Mouse (Mus musculus) liver, embryonic 15.5 days (tissue): ENCODE data around the gene Msx2. TPM values are rescaled to one million over a fixed set of nuclear protein-coding genes. Genes with fewer than 3 reads are reported as not detected.

Experiments used
- ATAC-seq: fragments of 200-750 bp; cut with Nextera tagmentation; 2 replicates; pipeline ENCODE4 v1.8.0; 2017; ENCODE audit warnings: moderate number of reproducible peaks, mild to moderate bottlenecking, moderate library complexity; ENCODE audit not compliant: insufficient read depth
- H3K27ac ChIP-seq: fragments of 300-500 bp; sonication (generic); replicated peaks from 2 replicates; pipeline ENCODE4 v1.5.1; 2015; ENCODE audit warnings: mild to moderate bottlenecking, inconsistent platforms
- H3K27me3 ChIP-seq: fragments of 300-500 bp; sonication (generic); 2 replicates; pipeline ENCODE4 v1.6.1; 2015; ENCODE audit warnings: mild to moderate bottlenecking, inconsistent platforms
- H3K36me3 ChIP-seq: fragments of 300-500 bp; sonication (generic); replicated peaks from 2 replicates; pipeline ENCODE4 v1.6.1; 2015; ENCODE audit warnings: moderate library complexity, mild to moderate bottlenecking, inconsistent platforms
- H3K4me1 ChIP-seq: fragments of 300-500 bp; sonication (generic); replicated peaks from 2 replicates; pipeline ENCODE4 v1.6.1; 2015; ENCODE audit warnings: inconsistent platforms
- H3K4me2 ChIP-seq: fragments of 300-500 bp; sonication (generic); 2 replicates; pipeline ENCODE4 v1.6.1; 2015; ENCODE audit warnings: moderate library complexity, mild to moderate bottlenecking, inconsistent platforms
- H3K4me3 ChIP-seq: fragments of 300-500 bp; sonication (generic); replicated peaks from 2 replicates; pipeline ENCODE4 v1.5.1; 2015; ENCODE audit warnings: mild to moderate bottlenecking, inconsistent platforms
- H3K9ac ChIP-seq: fragments of 300-500 bp; sonication (generic); 2 replicates; pipeline ENCODE4 v1.6.1; 2015; ENCODE audit warnings: moderate library complexity, mild to moderate bottlenecking, inconsistent platforms
- H3K9me3 ChIP-seq: fragments of 300-500 bp; sonication (generic); replicated peaks from 2 replicates; pipeline ENCODE4 v1.6.1; 2016; ENCODE audit warnings: inconsistent platforms
- WGBS: fragments of 180-500 bp; shearing (Covaris S2); methylation state at CpG from one replicate; pipeline ENCODE4 v1.1.7; 2015; ENCODE audit warnings: mixed read lengths; ENCODE audit not compliant: insufficient replicate concordance; 5-methylcytosine and 5-hydroxymethylcytosine counted together
- polyA plus RNA-seq: library from polyadenylated mRNA; unstranded; fragments of >200 nt; fragmentation: Nextera tagmentation; extraction: Ambion mirVana; gene quantifications from 2 replicates; pipeline ENCODE4 v1.2.1, GENCODE M21; 2015

Msx2 gene
- not detected in 2 replicates for polyA plus RNA-seq

DNA sequence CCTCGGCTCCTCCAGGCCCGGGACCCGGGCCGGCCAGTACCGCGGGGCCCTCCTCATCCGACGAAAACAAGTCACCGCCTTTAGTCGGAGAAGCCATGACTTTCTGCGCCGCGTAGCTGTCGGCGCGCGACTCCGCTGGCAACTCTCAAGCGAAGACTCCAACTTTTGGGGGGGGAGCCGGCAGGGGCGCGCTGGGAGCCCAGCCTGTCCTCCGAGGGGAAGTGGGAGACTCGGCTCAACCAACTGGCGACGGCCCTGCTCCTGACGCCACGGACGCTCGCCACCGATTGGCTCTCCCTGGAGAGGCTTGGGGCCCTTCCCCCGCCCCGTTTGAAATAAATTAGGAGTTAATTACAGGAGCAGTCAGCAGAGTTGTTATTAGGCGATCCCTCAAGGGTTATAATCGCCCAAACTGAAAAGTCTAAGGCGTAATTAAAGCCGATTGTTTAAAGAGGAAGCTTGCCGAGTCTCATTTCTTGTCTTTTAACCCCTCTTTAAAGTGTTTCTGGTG lies at the start of gene Msx2:
Gene Msx2 (minus strand): TSS at position 461 of the 511 bp plus-strand sequence.
- Histone ChIP-seq H3K27me3 (peaks cover 98% of the 10 kb centered on the region), H3K9ac (no peak within 1 kb of the TSS), H3K4me3 (peak within 1 kb of the TSS; percentile 30), H3K4me1 (peaks cover 5% of the 10 kb centered on the region; the same call in 1 of the 2 replicates), H3K27ac (no peak within 1 kb of the TSS), H3K9me3 (no peaks in the 10 kb centered on the region), H3K4me2 (peak within 1 kb of the TSS; percentile 57), H3K36me3 (no peaks in the 10 kb centered on the region)
- ATAC-seq = no peak
- under 1% methylated on average over 38 of the region's 38 CpGs for WGBS

DNA sequence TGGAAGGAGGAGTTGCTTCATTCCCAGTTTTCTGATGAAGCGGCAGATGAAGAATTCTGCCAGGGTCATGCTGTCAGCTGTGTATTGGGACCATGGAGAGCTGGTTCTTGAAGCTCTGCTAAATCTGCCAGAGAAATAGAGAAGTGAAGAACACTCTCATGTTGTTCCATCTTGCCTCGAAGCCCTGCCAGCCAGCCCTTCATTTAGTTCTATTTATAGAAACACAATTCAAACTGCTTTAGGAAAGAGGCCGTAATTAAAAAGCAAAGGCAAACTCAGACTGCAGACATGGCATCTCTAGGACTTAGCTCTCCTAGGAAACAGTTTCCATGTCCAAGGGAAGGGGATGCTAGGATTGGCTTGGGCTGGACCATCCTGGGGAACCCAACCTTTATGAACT lies 48.6 kb upstream of the Msx2 start:
- no peaks in the 10 kb centered on the region for H3K27me3 ChIP-seq
- ATAC-seq = no peak
- 53% methylated on average over 3 of the region's 3 CpGs for WGBS
- no peak overlapping the region for H3K4me3 ChIP-seq
- H3K36me3 ChIP-seq = no peaks in the 10 kb centered on the region
- no peak overlapping the region for H3K27ac ChIP-seq
- H3K9ac ChIP-seq = no peak overlapping the region
- no peaks in the 10 kb centered on the region for H3K9me3 ChIP-seq
- H3K4me2 ChIP-seq = no peak overlapping the region
- no peaks in the 10 kb centered on the region for H3K4me1 ChIP-seq

GRCm38 (mm10) chr13:53520343-53520937 lies 47.6 kb upstream of the Msx2 start:
- no peak overlapping the region for H3K9ac ChIP-seq
- H3K9me3 ChIP-seq = no peaks in the 10 kb centered on the region
- ATAC-seq = no peak
- H3K4me2 ChIP-seq = no peak overlapping the region
- WGBS = 52% methylated on average over 12 of the region's 12 CpGs
- no peaks in the 10 kb centered on the region for H3K27me3 ChIP-seq
- no peaks in the 10 kb centered on the region for H3K4me1 ChIP-seq
- no peak overlapping the region for H3K4me3 ChIP-seq
- H3K36me3 ChIP-seq = no peaks in the 10 kb centered on the region
- H3K27ac ChIP-seq = no peak overlapping the region

- Histone ChIP-seq H3K4me3 (no peak overlapping the region), H3K9me3 (no peaks in the 10 kb centered on the region), H3K27ac (no peak overlapping the region), H3K36me3 (no peaks in the 10 kb centered on the region), H3K27me3 (no peaks in the 10 kb centered on the region), H3K4me1 (no peaks in the 10 kb centered on the region), H3K9ac (no peak overlapping the region), H3K4me2 (no peak overlapping the region)
- ATAC-seq = no peak
- 73% methylated on average over 8 of the region's 8 CpGs for WGBS
Observed at GRCm38 (mm10) chr13:53519727-53520126, 46.9 kb upstream of the Msx2 start.

GRCm38 (mm10) chr13:53518306-53518705 lies 45.4 kb upstream of the Msx2 start:
- Histone ChIP-seq H3K27ac (no peak overlapping the region), H3K4me2 (no peak overlapping the region), H3K4me3 (no peak overlapping the region), H3K9me3 (no peaks in the 10 kb centered on the region), H3K4me1 (no peaks in the 10 kb centered on the region), H3K9ac (no peak overlapping the region), H3K27me3 (no peaks in the 10 kb centered on the region), H3K36me3 (no peaks in the 10 kb centered on the region)
- no peak for ATAC-seq
- 41% methylated on average over 4 of the region's 4 CpGs for WGBS

DNA sequence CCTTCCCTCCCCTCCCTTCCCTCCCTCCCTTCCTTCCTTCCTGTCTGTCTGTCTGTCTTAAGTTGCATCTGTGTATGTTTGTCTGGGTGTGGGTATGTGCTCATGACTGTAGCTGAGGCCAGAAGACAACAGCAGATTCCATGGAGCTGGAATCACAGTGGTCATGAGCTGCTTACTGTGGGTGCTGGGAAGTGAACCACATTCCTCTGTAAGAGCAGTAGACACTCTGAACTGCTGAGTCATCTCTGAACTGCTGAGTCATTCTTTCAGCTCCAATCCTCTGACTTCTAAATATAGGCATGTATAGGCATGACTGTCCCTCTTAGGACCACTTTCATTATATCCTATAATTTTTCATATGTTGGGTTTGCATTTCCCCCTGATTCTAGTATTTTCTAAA lies 41.7 kb upstream of the Msx2 start:
- Histone ChIP-seq H3K27ac (no peak overlapping the region), H3K4me3 (no peak overlapping the region), H3K27me3 (no peaks in the 10 kb centered on the region), H3K9me3 (no peaks in the 10 kb centered on the region), H3K4me2 (no peak overlapping the region), H3K4me1 (no peaks in the 10 kb centered on the region), H3K36me3 (no peaks in the 10 kb centered on the region), H3K9ac (no peak overlapping the region)
- no peak for ATAC-seq

DNA sequence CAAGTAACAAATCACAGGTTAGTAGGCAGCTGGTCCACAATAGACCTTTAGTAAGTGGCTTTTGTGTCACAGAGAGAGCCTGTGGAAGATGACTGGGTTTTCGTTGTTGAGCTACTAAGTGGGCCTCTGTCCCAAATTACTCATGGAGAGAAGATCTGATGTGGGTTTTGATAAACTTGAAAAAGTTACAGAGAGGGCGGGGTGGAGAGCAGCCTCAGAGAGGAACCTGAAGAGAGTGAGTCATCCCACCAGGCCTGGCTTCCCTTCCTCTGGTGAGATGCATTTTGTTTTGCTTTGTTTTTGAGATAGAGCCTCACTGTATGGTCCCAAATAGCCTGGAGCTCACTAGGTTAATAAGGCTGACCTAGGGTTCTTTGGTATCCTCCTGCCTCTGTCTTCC lies 38.5 kb upstream of the Msx2 start:
- no peak for ATAC-seq
- Histone ChIP-seq H3K9me3 (no peaks in the 10 kb centered on the region), H3K27ac (no peak overlapping the region), H3K9ac (no peak overlapping the region), H3K4me2 (no peak overlapping the region), H3K4me3 (no peak overlapping the region), H3K27me3 (no peaks in the 10 kb centered on the region), H3K36me3 (no peaks in the 10 kb centered on the region), H3K4me1 (no peaks in the 10 kb centered on the region)
- 35% methylated on average over 2 of the region's 2 CpGs for WGBS

DNA sequence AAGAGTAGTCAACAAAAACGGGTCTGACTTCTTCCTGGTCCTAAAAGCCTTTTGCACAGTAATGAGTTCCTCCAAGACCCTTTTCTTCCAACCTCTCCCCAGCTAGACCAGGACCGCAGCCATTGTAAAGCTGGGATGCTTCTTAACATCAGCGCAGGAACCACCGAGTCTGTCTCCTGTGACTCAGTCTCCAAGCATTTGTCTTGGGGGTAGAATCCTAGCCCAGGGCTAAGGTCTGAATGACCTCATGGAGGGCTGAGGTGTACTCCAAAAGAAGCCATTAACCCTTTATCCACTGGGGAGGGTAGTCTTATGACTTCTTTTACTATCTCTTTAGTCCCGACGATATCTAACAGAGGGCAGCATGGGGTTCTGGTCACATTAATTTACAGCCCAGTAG lies 29.5 kb upstream of the Msx2 start:
- Histone ChIP-seq H3K4me3 (no peak overlapping the region), H3K4me2 (no peak overlapping the region), H3K9me3 (no peaks in the 10 kb centered on the region), H3K36me3 (no peaks in the 10 kb centered on the region), H3K9ac (no peak overlapping the region), H3K27ac (no peak overlapping the region), H3K4me1 (no peaks in the 10 kb centered on the region), H3K27me3 (no peaks in the 10 kb centered on the region)
- ATAC-seq = no peak
- 43% methylated on average over 6 of the region's 6 CpGs for WGBS

GRCm38 (mm10) chr13:53501561-53502253 lies 28.8 kb upstream of the Msx2 start:
- Histone ChIP-seq H3K4me1 (no peaks in the 10 kb centered on the region), H3K9me3 (no peaks in the 10 kb centered on the region), H3K27me3 (no peaks in the 10 kb centered on the region), H3K4me2 (no peak overlapping the region), H3K9ac (no peak overlapping the region), H3K36me3 (no peaks in the 10 kb centered on the region), H3K27ac (no peak overlapping the region), H3K4me3 (no peak overlapping the region)
- WGBS = 25% methylated on average over 10 of the region's 10 CpGs
- no peak for ATAC-seq

DNA sequence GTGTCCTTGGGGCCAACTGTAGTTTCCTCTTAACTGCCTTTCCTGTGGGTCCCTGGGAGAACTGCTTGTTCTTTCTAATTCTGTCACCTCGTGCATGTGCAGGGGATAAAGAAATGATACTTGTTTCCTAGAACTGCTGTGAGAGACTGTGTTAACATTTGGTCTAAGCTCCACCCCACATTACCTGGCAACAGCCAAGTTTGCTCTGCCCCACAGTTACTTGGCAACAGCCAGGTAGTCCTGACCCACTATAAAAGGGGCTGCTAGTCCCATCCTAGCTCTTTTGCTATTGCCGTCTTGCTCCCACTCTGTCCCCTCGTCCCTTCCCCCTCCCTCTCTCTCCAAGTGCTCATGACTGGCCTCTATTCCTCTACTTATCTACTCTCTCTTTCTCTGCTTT lies 28.2 kb upstream of the Msx2 start:
- WGBS = 34% methylated on average over 3 of the region's 3 CpGs
- Histone ChIP-seq H3K4me1 (no peaks in the 10 kb centered on the region), H3K27ac (no peak overlapping the region), H3K4me3 (no peak overlapping the region), H3K9me3 (no peaks in the 10 kb centered on the region), H3K4me2 (no peak overlapping the region), H3K36me3 (no peaks in the 10 kb centered on the region), H3K9ac (no peak overlapping the region), H3K27me3 (no peaks in the 10 kb centered on the region)
- ATAC-seq = no peak

GRCm38 (mm10) chr13:53486512-53486911 lies 13.6 kb upstream of the Msx2 start:
- no peaks in the 10 kb centered on the region for H3K9me3 ChIP-seq
- no peaks in the 10 kb centered on the region for H3K36me3 ChIP-seq
- ATAC-seq = no peak
- 45% methylated on average over 4 of the region's 4 CpGs for WGBS
- H3K4me1 ChIP-seq = no peaks in the 10 kb centered on the region
- H3K9ac ChIP-seq = no peak overlapping the region
- no peak overlapping the region for H3K4me3 ChIP-seq
- no peak overlapping the region for H3K27ac ChIP-seq
- H3K27me3 ChIP-seq = no peaks in the 10 kb centered on the region
- no peak overlapping the region for H3K4me2 ChIP-seq
